Mouse (Mus musculus) ES-Bruce4 (cell line): Measurements from ENCODE around the gene Dclre1c. TPM values are rescaled to one million over a fixed set of nuclear protein-coding genes. Genes with fewer than 3 reads are reported as not detected.
A peak's percentile ranks its signal among the peaks of the same experiment; 100 is the strongest.

Experiments
- H3K27ac ChIP-seq: 2 replicates; pipeline ENCODE4 v1.5.1; 2012; ENCODE audit warnings: low read length, inconsistent platforms; ENCODE audit not compliant: insufficient read depth
- H3K27me3 ChIP-seq: 2 replicates; pipeline ENCODE4 v1.6.1; 2012; ENCODE audit warnings: mild to moderate bottlenecking, low read length, inconsistent platforms; ENCODE audit not compliant: control insufficient read depth, poor library complexity, insufficient read depth, severe bottlenecking
- H3K36me3 ChIP-seq: 2 replicates; pipeline ENCODE4 v1.6.1; 2012; ENCODE audit warnings: inconsistent platforms, mild to moderate bottlenecking, low read length, moderate library complexity; ENCODE audit not compliant: control insufficient read depth, poor library complexity, insufficient read depth, severe bottlenecking
- H3K4me1 ChIP-seq: one replicate; pipeline ENCODE4 v1.8.1; 2011; ENCODE audit warnings: low read length; ENCODE audit not compliant: control insufficient read depth, insufficient read depth
- H3K4me3 ChIP-seq: 2 replicates; pipeline ENCODE4 v1.5.1; 2011; ENCODE audit warnings: low read depth, mild to moderate bottlenecking, low read length
- H3K9ac ChIP-seq: 2 replicates; pipeline ENCODE4 v1.6.1; 2012; ENCODE audit warnings: low read depth, mild to moderate bottlenecking, inconsistent platforms; ENCODE audit not compliant: poor library complexity, severe bottlenecking
- H3K9me3 ChIP-seq: replicated peaks from 2 replicates; pipeline ENCODE4 v1.6.1; 2012; ENCODE audit warnings: mild to moderate bottlenecking, low read length, inconsistent platforms; ENCODE audit not compliant: control insufficient read depth, poor library complexity, insufficient read depth, severe bottlenecking
- CTCF ChIP-seq: IDR thresholded peaks from one replicate; pipeline ENCODE4 v1.8.1; 2011; ENCODE audit warnings: low read depth, low read length
- EP300 ChIP-seq: IDR thresholded peaks from 2 replicates; pipeline ENCODE4 v1.6.1; 2011; ENCODE audit warnings: low read depth, low read length; ENCODE audit not compliant: insufficient read depth
- POLR2A ChIP-seq: IDR thresholded peaks from one replicate; pipeline ENCODE4 v1.8.1; 2011; ENCODE audit warnings: low read length; ENCODE audit not compliant: insufficient read depth
- polyA plus RNA-seq: library from polyadenylated mRNA; stranded (reverse); fragments of >200 nt; gene quantifications from 2 replicates; pipeline ENCODE4 v1.2.4, GENCODE M21; 2011; ENCODE audit warnings: low read depth; ENCODE audit not compliant: missing spikeins, insufficient read depth, insufficient read length

The Dclre1c gene
- polyA plus RNA-seq, 1 experiment = 14.7 TPM

DNA sequence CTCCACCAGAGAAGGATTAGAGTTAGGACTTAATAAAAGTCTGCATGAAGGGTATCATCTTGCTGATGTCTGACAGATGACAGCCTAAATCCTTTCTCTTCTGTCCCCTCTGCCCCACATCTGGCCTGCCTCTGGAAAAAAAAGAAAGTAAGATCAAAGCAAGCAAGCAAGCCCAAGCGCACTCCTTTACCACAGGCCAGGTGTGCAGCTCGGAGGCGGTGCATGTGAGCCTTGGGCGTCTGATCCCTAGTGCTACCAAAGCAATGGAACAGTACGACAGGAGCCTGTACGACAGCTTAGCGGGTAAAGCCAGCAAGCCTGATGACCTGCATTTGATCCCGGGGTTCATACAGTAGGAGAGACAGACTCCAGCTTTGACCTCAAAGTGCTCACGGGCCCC lies 7.0 kb downstream of the Dclre1c start:
- H3K9me3 ChIP-seq = no peaks in the 10 kb centered on the region
- H3K27ac ChIP-seq = no peak overlapping the region
- H3K4me3 ChIP-seq = no peak overlapping the region
- H3K4me1 ChIP-seq = peaks cover 3% of the 10 kb centered on the region
- no peaks in the 10 kb centered on the region for H3K36me3 ChIP-seq
- no peak overlapping the region for H3K9ac ChIP-seq
- H3K27me3 ChIP-seq = no peaks in the 10 kb centered on the region
- no peak for TF ChIP-seq POLR2A
- TF ChIP-seq CTCF = no peak
- TF ChIP-seq EP300 = no peak

DNA sequence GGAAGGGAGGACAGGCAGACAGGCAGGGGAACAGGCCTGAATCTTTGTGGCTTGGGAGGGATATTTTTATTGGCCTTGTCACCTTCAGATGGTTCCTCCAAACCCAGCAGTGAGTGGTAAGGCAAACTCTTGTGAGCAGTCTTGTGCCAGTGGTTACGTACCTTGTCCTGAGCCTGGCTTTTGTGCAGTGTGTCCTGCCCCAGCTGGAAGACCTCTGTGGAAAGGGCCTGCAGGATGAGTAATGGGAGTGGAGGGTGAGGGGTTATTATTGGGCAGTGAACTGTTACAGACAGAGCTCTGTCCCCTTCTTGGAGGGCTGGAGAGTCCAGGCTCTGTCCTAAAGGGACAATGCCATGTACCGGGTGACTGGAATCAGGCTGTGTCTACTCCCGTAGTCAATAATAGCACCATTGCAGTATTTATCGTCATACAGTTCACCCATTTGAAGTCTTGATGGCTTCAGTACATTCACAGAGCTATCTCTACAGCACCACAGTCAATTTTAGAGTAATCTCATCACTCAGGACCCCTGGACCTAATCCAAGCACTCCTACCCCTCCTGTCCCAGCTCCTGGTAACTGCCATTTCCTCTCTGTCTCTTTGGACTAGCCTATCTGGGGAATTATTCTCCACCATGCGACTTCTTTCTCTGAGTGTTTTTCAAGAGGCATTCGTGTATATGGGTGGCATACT lies 11.6 kb downstream of the Dclre1c start:
- peaks cover 3% of the 10 kb centered on the region for H3K4me1 ChIP-seq
- no peak overlapping the region for H3K27ac ChIP-seq
- H3K36me3 ChIP-seq = peaks cover 4% of the 10 kb centered on the region
- no peak overlapping the region for H3K9ac ChIP-seq
- H3K9me3 ChIP-seq = no peaks in the 10 kb centered on the region
- H3K4me3 ChIP-seq = no peak overlapping the region
- TF ChIP-seq POLR2A (no peak), EP300 (no peak), CTCF (no peak)
- H3K27me3 ChIP-seq = no peaks in the 10 kb centered on the region

DNA sequence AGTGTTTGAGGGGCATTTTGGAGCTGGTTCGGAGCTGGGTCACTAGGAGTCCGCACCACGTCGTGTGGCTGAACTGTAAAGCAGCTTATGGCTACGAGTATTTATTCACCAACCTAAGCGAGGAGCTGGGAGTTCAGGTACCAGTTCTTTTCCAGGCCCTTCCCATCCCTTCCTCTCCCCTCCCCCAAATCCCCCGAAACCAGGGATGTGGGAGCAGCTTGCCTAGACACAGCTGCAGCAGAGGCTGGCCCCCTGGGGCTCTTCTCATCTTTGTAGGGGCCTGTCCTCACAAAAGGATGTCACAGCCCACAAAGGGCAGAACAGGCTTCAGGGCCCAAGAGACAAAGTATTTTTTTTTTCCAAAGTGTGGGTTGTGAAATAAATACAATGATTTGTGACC lies 14.0 kb downstream of the Dclre1c start:
- no peak overlapping the region for H3K9ac ChIP-seq
- no peak for TF ChIP-seq CTCF
- TF ChIP-seq POLR2A = no peak
- no peak for TF ChIP-seq EP300
- no peaks in the 10 kb centered on the region for H3K27me3 ChIP-seq

DNA sequence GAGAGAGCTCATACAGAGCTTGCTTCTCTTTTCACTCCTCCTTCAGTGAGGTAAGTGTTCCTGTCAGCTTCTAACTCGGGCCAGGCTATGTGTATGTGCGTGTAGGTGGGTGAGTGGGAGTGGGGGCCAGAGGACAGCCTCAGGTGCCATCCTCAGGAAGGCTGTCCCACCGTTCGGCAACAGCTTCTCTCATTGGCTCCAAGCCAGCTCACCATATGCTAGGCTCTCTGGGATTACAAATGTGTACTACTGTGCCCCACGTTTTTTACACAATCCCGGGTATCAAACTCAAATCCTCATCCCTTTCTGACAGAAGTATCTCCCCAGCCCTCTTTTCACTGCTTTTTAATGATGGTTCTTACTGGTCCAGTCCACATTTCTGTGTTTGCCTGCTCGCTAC lies 20.3 kb downstream of the Dclre1c start:
- TF ChIP-seq EP300 (no peak), CTCF (no peak), POLR2A (no peak)
- Histone ChIP-seq H3K27ac (no peak overlapping the region), H3K36me3 (peaks cover 15% of the 10 kb centered on the region), H3K9ac (no peak overlapping the region), H3K4me1 (peaks cover 2% of the 10 kb centered on the region), H3K27me3 (no peaks in the 10 kb centered on the region), H3K4me3 (no peak overlapping the region), H3K9me3 (no peaks in the 10 kb centered on the region)

More for the DNA sequence above, 14.0 kb downstream of the Dclre1c start:
- no peak overlapping the region for H3K4me3 ChIP-seq
- H3K27ac ChIP-seq = no peak overlapping the region
- no peaks in the 10 kb centered on the region for H3K4me1 ChIP-seq
- H3K9me3 ChIP-seq = no peaks in the 10 kb centered on the region
- H3K36me3 ChIP-seq = peaks cover 7% of the 10 kb centered on the region

DNA sequence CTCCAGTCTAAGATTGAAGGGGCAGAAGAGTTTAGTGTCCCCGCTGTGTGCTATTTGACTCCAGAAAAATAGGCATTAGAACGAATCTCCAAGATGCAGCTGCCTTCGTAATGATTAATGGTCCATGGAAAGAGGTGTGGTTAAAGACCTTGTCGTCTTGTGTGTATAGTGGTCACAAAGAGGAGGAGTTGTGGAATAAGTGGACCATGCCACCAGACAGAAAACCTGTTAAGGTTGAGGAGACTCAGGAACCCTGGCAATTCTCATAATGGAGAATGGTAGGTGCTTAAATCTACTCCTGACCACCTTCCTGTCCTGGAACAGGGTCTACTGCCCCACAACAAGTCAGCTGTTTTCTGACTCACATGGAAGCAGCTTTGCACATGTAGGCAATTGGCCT lies 22.1 kb downstream of the Dclre1c start:
- no peaks in the 10 kb centered on the region for H3K9me3 ChIP-seq
- H3K27me3 ChIP-seq = no peaks in the 10 kb centered on the region
- H3K27ac ChIP-seq = 0 out of 2 replicates have a peak overlapping the region, but pooled peaks have one; percentile 9
- H3K4me1 ChIP-seq = peaks cover 2% of the 10 kb centered on the region
- peaks cover 12% of the 10 kb centered on the region; the same call in 1 of the 2 replicates for H3K36me3 ChIP-seq
- H3K9ac ChIP-seq = no peak overlapping the region
- no peak for TF ChIP-seq CTCF
- TF ChIP-seq EP300 = no peak
- no peak for TF ChIP-seq POLR2A
- no peak overlapping the region for H3K4me3 ChIP-seq

DNA sequence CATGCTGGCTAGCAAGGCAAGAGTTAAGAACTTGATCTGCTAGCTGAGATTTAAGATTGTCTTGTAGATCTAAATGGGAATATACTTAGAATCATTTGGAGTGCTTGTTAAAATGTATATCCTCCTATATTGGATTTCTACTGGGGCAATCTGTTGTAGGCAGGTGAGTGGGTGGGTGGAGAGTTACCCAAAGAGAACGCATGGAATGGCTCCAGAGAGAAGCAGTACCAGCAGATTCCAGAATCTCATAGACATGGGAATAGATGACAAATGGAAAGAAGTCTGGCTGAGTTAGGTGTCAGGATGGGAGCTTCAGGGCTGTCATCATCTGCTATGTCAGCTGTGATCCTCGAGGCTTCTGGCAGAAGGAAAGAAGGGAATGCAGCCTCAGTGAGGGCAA lies 25.5 kb downstream of the Dclre1c start:
- Histone ChIP-seq H3K4me1 (no peaks in the 10 kb centered on the region), H3K27me3 (no peaks in the 10 kb centered on the region), H3K36me3 (peaks cover 20% of the 10 kb centered on the region), H3K27ac (no peak overlapping the region), H3K4me3 (no peak overlapping the region), H3K9ac (no peak overlapping the region), H3K9me3 (no peaks in the 10 kb centered on the region)
- TF ChIP-seq CTCF (no peak), EP300 (no peak), POLR2A (no peak)
